Mouse (Mus musculus) heart, postnatal 25 days (tissue): ENCODE data around the gene Il3ra. TPM values are rescaled to one million over a fixed set of nuclear protein-coding genes. Genes with fewer than 3 reads are reported as not detected.
A peak's percentile ranks its signal among the peaks of the same experiment; 100 is the strongest.

ENCODE experiments used
- DNase-seq: peaks from one replicate; pipeline ENCODE4 v3.0.0; 2022; ENCODE audit warnings: low spot score
- intact Hi-C: fragments of 180-260 bp; cut with DNase I; formaldehyde crosslinking; loops from one replicate; pipeline ENCODE4 v1.15.1; 2025
- total RNA-seq, 2 experiments: library from RNA; stranded (reverse); gene quantifications; 2 replicates each; pipeline ENCODE4 v1.2.3; 2021

Gene Il3ra
- total RNA-seq: 1 to 10 TPM; 4.1 to 4.8 TPM

- DNase-seq: peak; percentile 58
- intact Hi-C loops: loop anchor here (10.0 kb wide), 3 partner anchors 289 to 519 kb away; partner anchors contain the start of gene Slc4a7
Measured at GRCm38 (mm10) chr14:14345948-14346812, at the start of gene Il3ra. Gene Il3ra (plus strand): TSS chr14:14346275.

GRCm38 (mm10) chr14:14308938-14309337 is 37.1 kb upstream of the Il3ra start:
- DNase-seq: no peak
- intact Hi-C loops: no loop called here

- intact Hi-C loops: no loop called here
- no peak for DNase-seq
Measured at GRCm38 (mm10) chr14:14309416-14309815, 36.7 kb upstream of the Il3ra start.

- intact Hi-C loops: no loop called here
- no peak for DNase-seq
Measured at GRCm38 (mm10) chr14:14322528-14322927, 23.5 kb upstream of the Il3ra start, which contains the start of gene Olfr31. Gene Olfr31 (plus strand): TSS chr14:14322828.

- peak; percentile 87 for DNase-seq
- intact Hi-C loops: loop anchor here (10.0 kb wide), 3 partner anchors 290 to 520 kb away; partner anchors contain the start of gene Slc4a7
Measured at GRCm38 (mm10) chr14:14345113-14345871, 783 bp upstream of the Il3ra start.

GRCm38 (mm10) chr14:14346813-14347100 is 682 bp downstream of the Il3ra start:
- intact Hi-C loops: loop anchor here (10.0 kb wide), 3 partner anchors 288 to 518 kb away; partner anchors contain the start of gene Slc4a7
- DNase-seq: no peak

- intact Hi-C loops: loop anchor here (10.0 kb wide), 3 partner anchors 288 to 518 kb away; partner anchors contain the start of gene Slc4a7
- no peak for DNase-seq
Measured at GRCm38 (mm10) chr14:14347151-14347835, 1.2 kb downstream of the Il3ra start.

GRCm38 (mm10) chr14:14347836-14348621 is 2.0 kb downstream of the Il3ra start:
- no peak for DNase-seq
- intact Hi-C loops: loop anchor here (10.0 kb wide), 3 partner anchors 287 to 517 kb away; partner anchors contain the start of gene Slc4a7

GRCm38 (mm10) chr14:14348674-14349401 is 2.8 kb downstream of the Il3ra start:
- no peak for DNase-seq
- intact Hi-C loops: loop anchor here (10.0 kb wide), 3 partner anchors 286 to 516 kb away; partner anchors contain the start of gene Slc4a7

GRCm38 (mm10) chr14:14349485-14350262 is 3.6 kb downstream of the Il3ra start:
- intact Hi-C loops: loop anchor here (10.0 kb wide), 3 partner anchors 285 to 515 kb away; partner anchors contain the start of gene Slc4a7
- no peak for DNase-seq

- intact Hi-C loops: no loop called here
- DNase-seq: no peak
Measured at GRCm38 (mm10) chr14:14350263-14351147, 4.4 kb downstream of the Il3ra start.

GRCm38 (mm10) chr14:14351148-14351455 is 5.0 kb downstream of the Il3ra start:
- intact Hi-C loops: no loop called here
- no peak for DNase-seq

GRCm38 (mm10) chr14:14351721-14352590 is 5.9 kb downstream of the Il3ra start:
- no peak for DNase-seq
- intact Hi-C loops: no loop called here

- intact Hi-C loops: no loop called here
- DNase-seq: no peak
Measured at GRCm38 (mm10) chr14:14352606-14353005, 6.5 kb downstream of the Il3ra start.

GRCm38 (mm10) chr14:14353081-14353732 is 7.1 kb downstream of the Il3ra start:
- DNase-seq: no peak
- intact Hi-C loops: no loop called here
